Mouse (Mus musculus) erythroblast, embryonic 14.5 days (primary cell): ENCODE measurements around the gene Clstn2. TPM values are rescaled to one million over a fixed set of nuclear protein-coding genes. Genes with fewer than 3 reads are reported as not detected.

ENCODE experiments used
- H3K27me3 ChIP-seq: 2 replicates; pipeline ENCODE4 v1.6.1; 2012; ENCODE audit warnings: inconsistent platforms; ENCODE audit not compliant: control insufficient read depth
- H3K36me3 ChIP-seq: 2 replicates; pipeline ENCODE4 v1.6.1; 2012; ENCODE audit warnings: mild to moderate bottlenecking, inconsistent platforms; ENCODE audit not compliant: control insufficient read depth
- H3K4me1 ChIP-seq: 2 replicates; pipeline ENCODE4 v1.6.1; 2012; ENCODE audit warnings: inconsistent platforms; ENCODE audit not compliant: control insufficient read depth
- H3K4me3 ChIP-seq: replicated peaks from 2 replicates; pipeline ENCODE3; 2012; ENCODE audit warnings: moderate library complexity, mild to moderate bottlenecking, inconsistent platforms
- H3K9me3 ChIP-seq: 2 replicates; pipeline ENCODE4 v1.6.1; 2012; ENCODE audit warnings: low read length, inconsistent platforms, mixed read lengths; ENCODE audit not compliant: control insufficient read depth
- GATA1 ChIP-seq: IDR thresholded peaks from 2 replicates; pipeline ENCODE4 v1.6.1; 2012; ENCODE audit warnings: low read length, inconsistent platforms, mixed read lengths
- TAL1 ChIP-seq: IDR thresholded peaks from 3 replicates; pipeline ENCODE4 v1.6.1; 2012; ENCODE audit warnings: low read length, inconsistent platforms, mixed read lengths
- polyA plus RNA-seq: library from polyadenylated mRNA; stranded (reverse); fragments of >175 nt; gene quantifications from 2 replicates; pipeline ENCODE4 v1.2.3, GENCODE M21; 2012

The Clstn2 gene
- polyA plus RNA-seq, 1 experiment: not detected

GRCm38 (mm10) chr9:97512282-97512850, 520.6 kb downstream of the Clstn2 start:
- TF ChIP-seq TAL1 (no peak), GATA1 (no peak)
- Histone ChIP-seq H3K36me3 (no peaks in the 10 kb centered on the region), H3K4me1 (no peaks in the 10 kb centered on the region), H3K27me3 (no peaks in the 10 kb centered on the region), H3K9me3 (peaks cover under 1% of the 10 kb centered on the region; the same call in 1 of the 2 replicates), H3K4me3 (no peak overlapping the region)

GRCm38 (mm10) chr9:97501416-97501815, 531.6 kb downstream of the Clstn2 start:
- no peak for TF ChIP-seq TAL1
- no peak for TF ChIP-seq GATA1

GRCm38 (mm10) chr9:97495056-97495455, 537.9 kb downstream of the Clstn2 start:
- no peak overlapping the region for H3K4me3 ChIP-seq
- no peaks in the 10 kb centered on the region for H3K36me3 ChIP-seq
- H3K4me1 ChIP-seq: no peaks in the 10 kb centered on the region
- H3K9me3 ChIP-seq: peaks cover 13% of the 10 kb centered on the region
- TF ChIP-seq GATA1 (no peak), TAL1 (no peak)
- no peaks in the 10 kb centered on the region for H3K27me3 ChIP-seq

More at GRCm38 (mm10) chr9:97501416-97501815, 531.6 kb downstream of the Clstn2 start:
- Histone ChIP-seq H3K9me3 (peaks cover 2% of the 10 kb centered on the region; the same call in 1 of the 2 replicates), H3K36me3 (no peaks in the 10 kb centered on the region), H3K4me3 (no peak overlapping the region), H3K4me1 (no peaks in the 10 kb centered on the region), H3K27me3 (no peaks in the 10 kb centered on the region)

- H3K27me3 ChIP-seq: no peaks in the 10 kb centered on the region
- no peaks in the 10 kb centered on the region for H3K4me1 ChIP-seq
- H3K9me3 ChIP-seq: peaks cover 13% of the 10 kb centered on the region
- no peaks in the 10 kb centered on the region for H3K36me3 ChIP-seq
- TF ChIP-seq TAL1 (no peak), GATA1 (no peak)
- H3K4me3 ChIP-seq: no peak overlapping the region
Observed at GRCm38 (mm10) chr9:97491626-97492025, 541.4 kb downstream of the Clstn2 start.

- Histone ChIP-seq H3K36me3 (no peaks in the 10 kb centered on the region), H3K4me3 (no peak overlapping the region), H3K4me1 (no peaks in the 10 kb centered on the region), H3K27me3 (no peaks in the 10 kb centered on the region), H3K9me3 (peaks cover 13% of the 10 kb centered on the region)
- TF ChIP-seq TAL1 (no peak), GATA1 (no peak)
Observed at GRCm38 (mm10) chr9:97490591-97491176, 542.3 kb downstream of the Clstn2 start.

- no peaks in the 10 kb centered on the region for H3K4me1 ChIP-seq
- TF ChIP-seq GATA1 (no peak), TAL1 (no peak)
Observed at GRCm38 (mm10) chr9:97486826-97487225, 546.2 kb downstream of the Clstn2 start.

GRCm38 (mm10) chr9:97481187-97481586, 551.8 kb downstream of the Clstn2 start:
- TF ChIP-seq GATA1 (no peak), TAL1 (no peak)
- no peaks in the 10 kb centered on the region for H3K36me3 ChIP-seq

More at GRCm38 (mm10) chr9:97486826-97487225, 546.2 kb downstream of the Clstn2 start:
- no peak overlapping the region for H3K4me3 ChIP-seq
- no peaks in the 10 kb centered on the region for H3K27me3 ChIP-seq
- H3K9me3 ChIP-seq: peaks cover 17% of the 10 kb centered on the region; the same call in 1 of the 2 replicates
- no peaks in the 10 kb centered on the region for H3K36me3 ChIP-seq

GRCm38 (mm10) chr9:97476961-97477360, 556.0 kb downstream of the Clstn2 start:
- no peaks in the 10 kb centered on the region for H3K36me3 ChIP-seq
- TF ChIP-seq GATA1 (no peak), TAL1 (no peak)
- peaks cover 20% of the 10 kb centered on the region for H3K9me3 ChIP-seq
- H3K4me1 ChIP-seq: no peaks in the 10 kb centered on the region
- H3K4me3 ChIP-seq: no peak overlapping the region
- H3K27me3 ChIP-seq: no peaks in the 10 kb centered on the region

More at GRCm38 (mm10) chr9:97481187-97481586, 551.8 kb downstream of the Clstn2 start:
- no peaks in the 10 kb centered on the region for H3K4me1 ChIP-seq
- H3K4me3 ChIP-seq: no peak overlapping the region
- H3K27me3 ChIP-seq: no peaks in the 10 kb centered on the region
- H3K9me3 ChIP-seq: peaks cover 26% of the 10 kb centered on the region

- no peaks in the 10 kb centered on the region for H3K36me3 ChIP-seq
- TF ChIP-seq GATA1 (no peak), TAL1 (no peak)
- H3K4me1 ChIP-seq: no peaks in the 10 kb centered on the region
- peaks cover 20% of the 10 kb centered on the region for H3K9me3 ChIP-seq
- no peaks in the 10 kb centered on the region for H3K27me3 ChIP-seq
- H3K4me3 ChIP-seq: no peak overlapping the region
Observed at GRCm38 (mm10) chr9:97476456-97476855, 556.5 kb downstream of the Clstn2 start.
